Mouse (Mus musculus) hindbrain, embryonic 11.5 days (tissue): Measurements from ENCODE around the gene Gm10272. TPM values are rescaled to one million over a fixed set of nuclear protein-coding genes. Genes with fewer than 3 reads are reported as not detected.

Experiments
- ATAC-seq: fragments of 200-750 bp; cut with Nextera tagmentation; 2 replicates; pipeline ENCODE4 v1.8.0; 2017; ENCODE audit warnings: mild to moderate bottlenecking, moderate TSS enrichment, moderate library complexity; ENCODE audit not compliant: low FRiP score
- DNase-seq: peaks from one replicate; pipeline ENCODE4 v3.0.0-alpha.2; 2015; ENCODE audit warnings: low spot score
- H3K27ac ChIP-seq: fragments of 300-500 bp; sonication (generic); 2 replicates; pipeline ENCODE4 v1.5.1; 2014; ENCODE audit warnings: mild to moderate bottlenecking, low read depth, low read length
- H3K27me3 ChIP-seq: fragments of 300-500 bp; sonication (generic); 2 replicates; pipeline ENCODE4 v1.6.1; 2014; ENCODE audit warnings: mild to moderate bottlenecking, low read length, moderate library complexity, mixed read lengths; ENCODE audit not compliant: control insufficient read depth, insufficient read depth
- H3K36me3 ChIP-seq: fragments of 300-500 bp; sonication (generic); 2 replicates; pipeline ENCODE4 v1.6.1; 2014; ENCODE audit warnings: mild to moderate bottlenecking, low read length, moderate library complexity, mixed read lengths; ENCODE audit not compliant: control insufficient read depth, insufficient read depth
- H3K4me1 ChIP-seq: fragments of 300-500 bp; sonication (generic); replicated peaks from 2 replicates; pipeline ENCODE4 v1.6.1; 2014; ENCODE audit warnings: low read length, mixed read lengths; ENCODE audit not compliant: control insufficient read depth, insufficient read depth
- H3K4me2 ChIP-seq: fragments of 300-500 bp; sonication (generic); replicated peaks from 2 replicates; pipeline ENCODE4 v1.6.1; 2014; ENCODE audit warnings: mild to moderate bottlenecking, low read depth, low read length
- H3K4me3 ChIP-seq: fragments of 300-500 bp; sonication (generic); 2 replicates; pipeline ENCODE4 v1.5.1; 2014; ENCODE audit warnings: low read depth, low read length
- H3K9ac ChIP-seq: fragments of 300-500 bp; sonication (generic); 2 replicates; pipeline ENCODE4 v1.6.1; 2014; ENCODE audit warnings: low read depth, low read length
- H3K9me3 ChIP-seq: fragments of 300-500 bp; sonication (generic); 2 replicates; pipeline ENCODE4 v1.6.1; 2016; ENCODE audit warnings: low read length; ENCODE audit not compliant: control insufficient read depth
- WGBS: fragments of 180-500 bp; shearing (Covaris S2); extraction: QIAGEN DNeasy Blood & Tissue Kit; methylation state at CpG from one replicate; pipeline ENCODE4 v1.1.7; 2014; 5-methylcytosine and 5-hydroxymethylcytosine counted together
- polyA plus RNA-seq: library from polyadenylated mRNA; unstranded; fragments of >200 nt; fragmentation: Nextera tagmentation; extraction: Ambion mirVana; gene quantifications from 2 replicates; pipeline ENCODE4 v1.2.1, GENCODE M21; 2014

Gm10272 gene
- polyA plus RNA-seq, result not detected in 2 replicates

DNA sequence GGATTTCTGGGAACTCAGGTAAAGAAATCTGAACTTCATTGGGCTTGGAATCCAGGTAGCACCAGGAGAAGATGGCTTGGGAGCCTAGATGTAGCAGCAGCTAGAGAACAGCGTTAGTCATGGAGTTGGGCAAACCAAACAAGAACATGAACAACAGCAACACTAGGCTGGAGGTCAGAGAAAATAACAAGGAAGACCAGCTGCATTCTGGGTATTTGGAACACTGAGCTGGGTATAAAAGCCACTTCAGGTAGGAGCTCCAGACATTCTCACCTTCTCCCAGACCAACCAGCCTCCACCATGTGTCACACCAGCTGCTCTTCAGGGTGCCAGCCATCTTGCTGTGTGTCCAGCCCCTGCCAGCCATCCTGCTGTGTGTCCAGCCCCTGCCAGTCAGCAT lies at the start of gene Gm10272:
Gene Gm10272, plus strand, starts transcription at position 301 of the 400 bp plus-strand sequence.
- Histone ChIP-seq H3K36me3 (no peaks in the 10 kb centered on the region), H3K9ac (no peak within 1 kb of the TSS), H3K9me3 (no peaks in the 10 kb centered on the region; the same call in 1 of the 2 replicates), H3K4me2 (no peak within 1 kb of the TSS), H3K27me3 (no peaks in the 10 kb centered on the region), H3K4me1 (no peaks in the 10 kb centered on the region), H3K27ac (no peak within 1 kb of the TSS), H3K4me3 (no peak within 1 kb of the TSS)
- WGBS, result 100% methylated on average over 1 of the region's 1 CpGs
- ATAC-seq (no peak), DNase-seq (no peak)

DNA sequence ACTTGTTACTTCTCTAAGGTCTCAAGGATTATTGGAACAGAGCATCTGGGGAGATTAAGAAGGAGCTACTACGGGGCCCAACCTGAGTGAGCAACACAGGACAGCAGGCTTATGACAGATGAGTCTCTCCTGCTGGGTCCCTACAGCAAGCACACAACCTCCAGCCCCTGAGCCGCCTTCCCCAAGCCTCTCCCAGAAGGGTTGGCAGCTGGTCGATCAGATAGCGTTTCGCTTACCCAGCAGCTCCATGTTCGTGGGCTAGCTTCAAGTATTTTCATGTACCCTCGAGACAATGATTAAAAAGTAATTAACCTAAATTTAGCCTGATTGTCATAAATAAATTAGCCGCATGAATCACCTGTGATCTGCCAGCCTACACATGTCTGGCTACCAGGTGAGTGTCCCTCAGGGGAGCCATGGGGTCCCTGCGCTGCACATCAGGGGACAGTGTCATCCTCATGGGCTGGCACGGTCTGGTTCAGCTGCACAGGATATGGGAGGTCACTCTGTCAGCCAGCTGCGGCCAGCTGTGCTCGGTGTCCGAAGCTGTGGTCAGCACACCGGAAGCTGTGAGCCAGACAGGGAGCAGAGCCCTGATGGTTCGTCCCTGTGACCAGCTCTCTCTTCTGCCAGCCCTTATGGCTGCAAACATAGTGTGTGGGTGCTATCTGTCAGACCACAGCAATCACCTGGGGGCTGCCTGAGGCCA lies 48.0 kb upstream of the Gm10272 start:
- 78% methylated on average over 15 of the region's 15 CpGs for WGBS
- no peak for ATAC-seq

DNA sequence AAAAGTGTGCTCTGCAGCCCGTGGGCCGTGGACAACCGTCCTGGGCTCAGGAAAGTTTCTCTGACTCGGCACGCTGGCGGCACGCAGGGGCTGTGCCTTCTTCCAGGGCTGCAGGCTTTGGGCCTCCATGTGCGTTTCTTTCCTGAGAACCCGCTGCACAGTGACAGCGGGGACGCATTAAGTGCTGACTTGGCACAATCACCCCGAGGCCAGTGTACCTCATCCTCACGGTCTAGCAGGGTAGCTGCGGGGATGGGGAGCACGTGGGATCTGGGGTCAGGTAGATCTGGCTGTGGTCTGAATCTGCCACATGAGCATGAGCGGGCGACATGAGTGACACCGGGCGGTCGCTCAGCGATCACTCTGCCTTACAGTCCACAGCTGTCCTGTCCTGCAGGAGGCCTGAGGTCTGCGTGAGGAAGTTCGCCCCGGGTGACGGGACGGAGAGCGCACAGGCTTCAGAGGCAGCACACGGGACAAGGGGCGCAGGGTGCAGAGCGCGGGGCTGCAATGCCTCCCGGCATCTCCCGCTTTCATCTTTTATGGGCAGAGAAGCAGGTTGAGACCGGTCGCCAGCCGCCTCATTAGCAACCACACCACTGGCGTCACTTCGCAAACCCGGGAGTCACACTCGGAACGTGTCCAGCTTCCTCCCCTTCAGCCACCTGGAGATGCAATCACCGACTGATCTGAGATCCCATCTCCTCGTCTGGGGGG lies 42.3 kb upstream of the Gm10272 start:
- ATAC-seq (no peak), DNase-seq (no peak)
- no peak overlapping the region for H3K4me3 ChIP-seq
- H3K9ac ChIP-seq, result no peak overlapping the region
- H3K4me1 ChIP-seq, result no peaks in the 10 kb centered on the region
- H3K36me3 ChIP-seq, result no peaks in the 10 kb centered on the region
- no peak overlapping the region for H3K27ac ChIP-seq
- H3K4me2 ChIP-seq, result no peak overlapping the region
- H3K27me3 ChIP-seq, result no peaks in the 10 kb centered on the region; the same call in 1 of the 2 replicates
- no peaks in the 10 kb centered on the region for H3K9me3 ChIP-seq
- WGBS, result 49% methylated on average over 43 of the region's 43 CpGs

More for the DNA sequence above, 48.0 kb upstream of the Gm10272 start:
- Histone ChIP-seq H3K4me1 (no peaks in the 10 kb centered on the region), H3K4me2 (no peak overlapping the region), H3K27me3 (no peaks in the 10 kb centered on the region), H3K27ac (no peak overlapping the region), H3K36me3 (no peaks in the 10 kb centered on the region), H3K9me3 (no peaks in the 10 kb centered on the region), H3K4me3 (no peak overlapping the region), H3K9ac (no peak overlapping the region)
- DNase-seq, result no peak

GRCm38 (mm10) chr10:77666342-77666741 lies 40.1 kb upstream of the Gm10272 start:
- no peak overlapping the region for H3K27ac ChIP-seq
- no peak overlapping the region for H3K9ac ChIP-seq
- H3K36me3 ChIP-seq, result no peaks in the 10 kb centered on the region
- H3K4me1 ChIP-seq, result no peaks in the 10 kb centered on the region
- H3K4me2 ChIP-seq, result no peak overlapping the region
- no peaks in the 10 kb centered on the region; the same call in 1 of the 2 replicates for H3K27me3 ChIP-seq
- no peak overlapping the region for H3K4me3 ChIP-seq
- no peak for ATAC-seq
- no peaks in the 10 kb centered on the region for H3K9me3 ChIP-seq
- DNase-seq, result no peak
- WGBS, result 85% methylated on average over 8 of the region's 8 CpGs

DNA sequence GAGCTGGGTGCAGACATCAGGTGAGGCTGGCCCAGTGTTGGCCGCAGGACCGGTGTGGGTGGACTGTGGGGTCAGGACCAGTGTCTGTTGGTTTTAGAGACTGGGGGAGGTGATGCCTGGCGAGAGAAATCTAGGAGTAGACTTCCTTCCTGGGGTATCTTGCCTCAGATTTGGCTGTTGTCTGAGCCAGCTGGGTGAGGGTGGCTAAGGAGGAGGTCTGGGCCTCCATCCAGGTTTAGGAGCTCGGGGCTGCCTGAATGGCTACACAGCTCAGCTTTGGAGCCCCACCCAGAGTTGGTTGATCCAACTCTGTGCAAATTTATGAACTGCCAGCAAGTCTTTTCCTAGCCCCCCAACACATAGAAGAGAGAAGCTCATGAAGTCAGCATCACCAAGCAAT lies 39.0 kb upstream of the Gm10272 start:
- Histone ChIP-seq H3K4me1 (no peaks in the 10 kb centered on the region), H3K9ac (no peak overlapping the region), H3K27ac (no peak overlapping the region), H3K36me3 (no peaks in the 10 kb centered on the region), H3K4me2 (no peak overlapping the region), H3K27me3 (no peaks in the 10 kb centered on the region; the same call in 1 of the 2 replicates), H3K9me3 (no peaks in the 10 kb centered on the region), H3K4me3 (no peak overlapping the region)
- 92% methylated on average over 4 of the region's 4 CpGs for WGBS
- ATAC-seq (no peak), DNase-seq (no peak)

DNA sequence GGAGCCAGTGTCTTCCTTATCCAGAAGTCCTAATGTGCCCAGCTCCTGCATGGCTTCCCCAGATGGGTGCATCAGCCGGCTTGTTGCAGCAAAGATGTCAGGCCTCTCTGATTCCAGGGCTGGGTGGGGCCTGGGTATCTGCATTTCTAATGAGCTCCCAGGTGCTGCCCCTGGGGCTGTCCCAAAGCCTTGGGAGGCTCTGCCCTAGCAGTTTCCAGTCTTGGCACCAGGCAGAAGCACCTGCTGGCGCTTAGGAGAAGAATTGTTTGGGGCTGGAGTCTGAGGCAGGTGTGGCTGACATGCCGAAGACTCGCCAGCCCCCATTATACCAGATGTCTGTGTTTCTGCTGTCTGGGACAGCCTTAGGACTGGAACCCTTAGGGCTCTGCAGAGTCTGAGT lies 35.7 kb upstream of the Gm10272 start:
- Histone ChIP-seq H3K9me3 (no peaks in the 10 kb centered on the region), H3K4me3 (no peak overlapping the region), H3K4me2 (no peak overlapping the region), H3K9ac (no peak overlapping the region), H3K27me3 (no peaks in the 10 kb centered on the region; the same call in 1 of the 2 replicates), H3K36me3 (no peaks in the 10 kb centered on the region), H3K4me1 (no peaks in the 10 kb centered on the region), H3K27ac (no peak overlapping the region)
- 75% methylated on average over 4 of the region's 4 CpGs for WGBS
- DNase-seq (no peak), ATAC-seq (no peak)

DNA sequence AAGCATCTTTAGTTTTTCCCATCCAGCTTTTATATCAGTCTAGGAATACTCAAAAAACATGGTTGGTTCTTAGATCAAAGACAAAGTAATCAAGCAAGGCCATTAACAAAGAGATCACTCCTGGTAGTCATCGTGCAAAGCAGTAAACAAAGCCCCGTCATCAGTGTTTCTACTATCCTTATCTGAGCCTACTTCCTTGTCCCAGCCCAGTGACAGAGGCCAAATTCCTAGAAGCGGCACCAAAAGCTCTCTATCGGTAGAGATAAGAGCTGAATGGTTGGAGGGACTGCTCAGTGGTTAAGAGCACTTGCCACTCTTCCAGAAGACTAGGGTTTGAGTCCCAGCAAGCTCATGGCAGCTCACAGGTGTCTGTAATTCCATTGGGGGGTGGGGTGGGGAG lies 34.9 kb upstream of the Gm10272 start:
- DNase-seq (no peak), ATAC-seq (no peak)
- no peak overlapping the region for H3K27ac ChIP-seq
- H3K36me3 ChIP-seq, result no peaks in the 10 kb centered on the region
- 82% methylated on average over 4 of the region's 4 CpGs for WGBS
- H3K9ac ChIP-seq, result no peak overlapping the region
- no peaks in the 10 kb centered on the region for H3K4me1 ChIP-seq
- H3K9me3 ChIP-seq, result no peaks in the 10 kb centered on the region
- no peak overlapping the region for H3K4me3 ChIP-seq
- H3K4me2 ChIP-seq, result no peak overlapping the region
- H3K27me3 ChIP-seq, result no peaks in the 10 kb centered on the region; the same call in 1 of the 2 replicates

DNA sequence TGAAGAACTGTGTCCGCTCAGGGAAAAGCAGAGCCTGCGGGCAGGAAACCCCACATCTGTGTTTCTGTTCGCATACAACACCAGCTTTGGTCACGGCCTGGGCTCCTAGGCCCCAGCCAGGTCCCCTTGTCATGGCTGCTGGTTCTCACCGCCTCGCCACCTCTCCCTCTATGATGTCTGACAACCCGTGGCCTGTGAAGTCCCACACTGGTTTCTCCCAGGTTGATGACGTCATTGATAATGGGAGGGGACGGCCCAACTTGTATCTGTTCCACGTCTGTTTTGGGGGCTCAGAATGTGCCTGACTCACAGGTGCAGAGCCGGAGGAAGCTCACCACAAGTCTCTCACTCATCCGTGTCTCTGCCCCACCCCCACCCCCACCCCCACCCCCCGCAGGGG lies 32.7 kb upstream of the Gm10272 start:
- WGBS, result 49% methylated on average over 13 of the region's 13 CpGs
- Histone ChIP-seq H3K9ac (no peak overlapping the region), H3K9me3 (no peaks in the 10 kb centered on the region), H3K36me3 (no peaks in the 10 kb centered on the region), H3K4me1 (no peaks in the 10 kb centered on the region; the same call in 1 of the 2 replicates), H3K4me3 (no peak overlapping the region), H3K27ac (no peak overlapping the region), H3K4me2 (no peak overlapping the region), H3K27me3 (peaks cover 18% of the 10 kb centered on the region)
- ATAC-seq, result no peak
- no peak for DNase-seq
